Mouse (Mus musculus) bone marrow macrophage, adult 2 months (primary cell): Measurements from ENCODE around the gene Gemin4. TPM values are rescaled to one million over a fixed set of nuclear protein-coding genes. Genes with fewer than 3 reads are reported as not detected.

Source experiments
- H3K27ac ChIP-seq: 2 replicates; pipeline ENCODE4 v1.5.1; 2012; ENCODE audit warnings: low read depth, low read length; ENCODE audit not compliant: insufficient read depth
- H3K4me1 ChIP-seq: 2 replicates; pipeline ENCODE4 v1.6.1; 2012; ENCODE audit warnings: low read length; ENCODE audit not compliant: control insufficient read depth, insufficient read depth
- H3K4me3 ChIP-seq: 2 replicates; pipeline ENCODE4 v1.5.1; 2012; ENCODE audit warnings: mild to moderate bottlenecking, low read length, moderate library complexity; ENCODE audit not compliant: insufficient read depth
- CTCF ChIP-seq: IDR thresholded peaks from 2 replicates; pipeline ENCODE4 v1.5.1; 2012; ENCODE audit warnings: low read depth, mild to moderate bottlenecking, low read length, moderate library complexity
- POLR2A ChIP-seq: IDR thresholded peaks from 2 replicates; pipeline ENCODE4 v1.6.1; 2012; ENCODE audit warnings: mild to moderate bottlenecking, low read depth, low read length, borderline replicate concordance
- polyA plus RNA-seq: library from polyadenylated mRNA; stranded (reverse); fragments of >200 nt; gene quantifications from 2 replicates; pipeline ENCODE4 v1.2.4, GENCODE M21; 2012; ENCODE audit not compliant: missing spikeins, insufficient read depth, insufficient read length

Gene Gemin4
- 1.6 and 3.2 TPM in 2 replicates for polyA plus RNA-seq

DNA sequence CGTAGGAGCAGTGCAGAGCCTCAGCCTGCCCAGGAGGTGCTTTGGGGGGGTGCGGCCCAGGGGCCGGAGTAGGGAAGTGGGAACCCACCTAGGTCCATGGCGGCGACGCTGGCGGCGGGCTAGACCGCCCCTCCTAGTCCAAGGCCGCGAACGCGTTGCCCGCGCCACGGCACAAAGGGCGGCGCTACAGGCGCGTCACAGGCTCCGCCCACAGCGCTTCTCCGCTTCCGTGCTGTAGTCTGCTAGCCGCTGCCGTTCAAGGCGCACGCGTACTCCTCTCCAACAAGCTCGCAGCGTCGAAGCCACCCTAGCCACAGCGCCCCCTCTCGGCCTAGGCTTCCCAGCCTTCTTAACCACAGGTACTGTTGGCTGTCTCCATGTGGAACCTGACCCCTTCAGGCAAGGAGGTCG, at the start of gene Gemin4, which contains the start of gene Dbil5:
Gemin4 (minus strand) TSS at position 275 of the 411 bp plus-strand sequence.
Dbil5 (plus strand) TSS at position 219 of the 411 bp plus-strand sequence.
- H3K4me3 ChIP-seq: peak within 1 kb of the TSS; percentile 84
- 0 out of 2 replicates have a peak, but pooled peaks have one; percentile 69 for TF ChIP-seq POLR2A
- TF ChIP-seq CTCF: peak; percentile 74
- H3K27ac ChIP-seq: peak within 1 kb of the TSS; percentile 8; the same call in 1 of the 2 replicates
- H3K4me1 ChIP-seq: peaks cover 14% of the 10 kb centered on the region

DNA sequence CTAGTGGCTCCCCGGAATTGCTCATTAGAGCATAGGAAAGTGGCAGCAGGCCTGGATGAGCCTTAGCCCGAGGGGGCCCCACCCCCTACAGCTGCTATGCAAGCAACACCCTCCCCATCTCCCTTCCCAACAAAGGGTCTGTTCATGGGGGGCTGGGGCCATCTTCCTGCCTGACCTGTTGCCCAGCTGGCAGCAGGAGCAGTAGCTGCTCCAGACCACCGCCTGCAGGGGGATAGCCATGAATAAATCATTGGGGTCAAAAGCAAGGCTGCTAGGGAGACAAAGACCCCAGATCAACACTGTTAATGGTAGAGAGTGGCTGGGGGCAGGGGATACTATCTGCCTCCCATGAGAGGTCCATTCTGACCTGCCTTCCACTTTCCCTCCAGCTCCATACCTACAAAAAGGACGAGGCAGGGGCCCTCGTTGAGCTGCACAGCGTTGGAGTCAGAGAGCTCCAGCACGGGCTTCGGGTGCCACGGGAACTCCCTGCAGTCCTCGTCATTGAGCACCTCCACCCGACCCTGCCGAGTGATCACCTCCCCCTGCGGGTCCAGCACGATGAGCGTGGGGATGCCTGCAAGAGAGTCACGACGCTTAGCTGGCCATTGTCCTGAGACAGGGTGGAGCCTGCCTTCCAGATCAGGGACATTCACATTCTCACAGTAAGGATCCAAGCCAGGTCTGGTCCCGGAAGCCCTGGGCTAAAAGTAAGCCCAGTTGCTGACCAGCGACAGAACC, 45.3 kb upstream of the Gemin4 start:
- H3K27ac ChIP-seq: no peak overlapping the region
- no peak overlapping the region for H3K4me3 ChIP-seq
- TF ChIP-seq CTCF (no peak), POLR2A (no peak)
- H3K4me1 ChIP-seq: no peaks in the 10 kb centered on the region; the same call in 1 of the 2 replicates

DNA sequence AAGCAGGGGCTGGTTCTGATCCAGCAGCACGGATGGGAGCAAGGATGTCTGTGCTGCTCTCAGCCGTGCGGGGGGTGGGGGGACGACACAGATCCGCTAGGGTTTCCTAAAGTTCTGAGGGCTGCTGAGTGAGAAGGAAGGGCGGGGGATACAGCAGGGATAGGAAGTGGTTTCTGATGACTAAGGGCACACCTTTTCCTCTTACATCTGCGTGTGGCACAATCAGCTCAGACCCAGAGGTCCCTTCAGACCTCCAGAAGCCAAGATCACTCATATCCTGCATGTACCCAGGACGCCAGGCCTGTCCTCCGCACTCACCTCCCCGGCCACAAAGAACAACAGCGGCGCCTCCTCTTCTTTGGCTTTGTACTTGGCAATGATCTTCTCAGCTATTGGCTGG, 43.8 kb upstream of the Gemin4 start:
- Histone ChIP-seq H3K27ac (no peak overlapping the region), H3K4me3 (no peak overlapping the region), H3K4me1 (no peaks in the 10 kb centered on the region; the same call in 1 of the 2 replicates)
- TF ChIP-seq CTCF (no peak), POLR2A (no peak)

DNA sequence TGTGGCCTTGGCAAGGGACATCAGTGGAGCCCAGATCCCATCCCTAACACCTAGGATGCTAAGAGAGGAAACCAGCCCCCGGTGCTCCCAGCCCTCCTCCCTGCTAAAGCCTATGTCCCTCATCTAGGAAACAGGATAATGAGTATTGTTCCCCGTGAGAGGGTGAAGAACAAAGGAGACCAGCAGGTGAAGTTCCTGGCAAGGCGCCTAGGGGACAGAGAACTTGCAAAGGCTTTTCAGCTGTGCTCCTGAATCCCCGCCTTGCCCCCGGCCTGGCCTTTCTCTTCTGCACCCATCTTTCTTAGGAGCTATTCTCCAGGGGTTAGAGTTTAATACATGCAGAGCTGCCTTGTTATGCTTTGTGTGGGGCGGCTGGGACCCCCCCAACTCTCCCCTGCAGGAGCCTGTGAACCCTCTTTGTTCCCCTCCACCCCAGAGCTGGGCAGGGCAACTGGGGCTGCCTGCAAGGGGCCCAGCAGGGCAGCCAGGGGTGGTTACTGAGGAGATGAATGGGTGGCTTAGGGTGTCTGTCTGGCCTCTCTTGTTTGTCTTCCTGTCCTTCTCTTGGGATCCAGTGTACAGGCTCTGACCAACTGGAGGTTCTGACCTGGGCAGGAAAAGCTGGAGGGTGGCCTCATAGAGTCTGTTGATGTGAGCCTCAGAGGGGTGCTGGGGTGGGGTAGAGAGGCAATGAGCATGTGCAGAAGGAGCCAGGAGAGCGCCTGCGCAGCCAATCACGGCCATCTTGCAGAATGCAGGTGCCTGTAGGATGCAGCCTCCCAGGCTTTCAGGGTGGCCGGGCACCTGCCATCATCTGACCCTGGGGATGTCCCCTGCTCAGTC, 43.0 kb upstream of the Gemin4 start:
- H3K27ac ChIP-seq: no peak overlapping the region
- H3K4me1 ChIP-seq: no peaks in the 10 kb centered on the region; the same call in 1 of the 2 replicates
- TF ChIP-seq CTCF: no peak
- TF ChIP-seq POLR2A: no peak
- no peak overlapping the region for H3K4me3 ChIP-seq

DNA sequence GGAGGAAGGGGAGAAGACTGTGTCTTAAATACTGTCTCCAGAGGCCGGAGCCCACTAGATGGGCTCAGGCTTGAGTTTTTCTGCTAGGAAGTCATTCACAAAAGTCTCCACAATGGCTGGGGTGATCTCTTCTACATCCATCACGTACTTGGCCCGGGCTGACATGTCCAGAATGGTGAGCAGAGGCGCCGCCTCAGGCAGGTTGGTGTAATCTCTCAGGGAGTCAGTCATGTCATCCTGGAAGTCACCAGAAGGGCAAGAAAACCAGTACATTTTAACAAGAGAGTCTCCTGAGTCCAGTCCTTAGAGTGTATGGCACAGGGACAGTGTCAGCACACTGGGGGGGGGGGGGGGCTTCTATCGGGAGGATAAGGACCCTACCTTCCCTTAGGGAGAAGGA, 41.0 kb upstream of the Gemin4 start:
- TF ChIP-seq POLR2A: no peak
- TF ChIP-seq CTCF: no peak
- H3K4me1 ChIP-seq: no peaks in the 10 kb centered on the region; the same call in 1 of the 2 replicates
- no peak overlapping the region for H3K27ac ChIP-seq
- no peak overlapping the region for H3K4me3 ChIP-seq

DNA sequence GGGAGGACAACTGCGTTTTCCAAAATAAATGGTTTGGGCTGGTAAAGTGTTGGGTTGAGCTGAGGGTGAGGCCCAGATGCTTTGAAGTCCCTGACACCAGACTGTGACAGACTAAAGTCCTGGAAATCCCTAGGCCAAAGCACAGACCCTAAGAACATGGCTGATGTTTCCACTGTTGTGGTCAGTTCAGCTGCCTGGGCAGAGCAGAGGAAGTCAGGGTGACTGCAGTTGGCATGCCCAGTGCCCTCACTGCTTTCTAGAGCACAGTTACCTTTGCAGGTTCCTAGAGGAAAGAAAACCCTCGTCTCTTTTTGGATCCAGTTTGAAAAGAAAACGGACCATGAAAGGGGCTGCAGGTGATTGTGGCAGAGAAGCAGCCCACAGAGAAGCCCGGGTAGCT, 39.9 kb upstream of the Gemin4 start:
- no peak overlapping the region for H3K27ac ChIP-seq
- H3K4me1 ChIP-seq: no peaks in the 10 kb centered on the region; the same call in 1 of the 2 replicates
- no peak for TF ChIP-seq CTCF

DNA sequence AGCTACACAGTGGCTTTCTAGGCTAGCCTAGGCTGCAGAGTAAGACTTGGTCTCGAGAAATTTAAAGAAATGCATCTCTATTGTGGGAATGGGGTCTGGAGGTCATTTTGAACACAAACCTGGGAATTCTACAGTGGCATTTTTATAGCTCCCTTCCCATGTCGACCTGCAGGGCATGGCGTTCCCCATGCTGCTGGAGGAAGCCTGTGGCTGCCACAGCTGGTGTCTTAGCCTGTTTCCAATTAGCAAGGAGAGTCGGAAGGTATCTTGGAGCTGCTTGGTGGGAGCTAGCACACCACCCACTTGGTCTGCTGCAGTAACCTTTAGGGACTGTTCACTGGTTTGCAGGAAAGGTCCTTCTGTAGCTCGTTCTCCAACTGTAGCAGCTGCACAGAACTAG, 38.7 kb upstream of the Gemin4 start:
- TF ChIP-seq POLR2A (no peak), CTCF (no peak)
- H3K27ac ChIP-seq: no peak overlapping the region
- H3K4me1 ChIP-seq: no peaks in the 10 kb centered on the region
- H3K4me3 ChIP-seq: no peak overlapping the region

More for the DNA sequence above, 39.9 kb upstream of the Gemin4 start:
- no peak overlapping the region for H3K4me3 ChIP-seq

DNA sequence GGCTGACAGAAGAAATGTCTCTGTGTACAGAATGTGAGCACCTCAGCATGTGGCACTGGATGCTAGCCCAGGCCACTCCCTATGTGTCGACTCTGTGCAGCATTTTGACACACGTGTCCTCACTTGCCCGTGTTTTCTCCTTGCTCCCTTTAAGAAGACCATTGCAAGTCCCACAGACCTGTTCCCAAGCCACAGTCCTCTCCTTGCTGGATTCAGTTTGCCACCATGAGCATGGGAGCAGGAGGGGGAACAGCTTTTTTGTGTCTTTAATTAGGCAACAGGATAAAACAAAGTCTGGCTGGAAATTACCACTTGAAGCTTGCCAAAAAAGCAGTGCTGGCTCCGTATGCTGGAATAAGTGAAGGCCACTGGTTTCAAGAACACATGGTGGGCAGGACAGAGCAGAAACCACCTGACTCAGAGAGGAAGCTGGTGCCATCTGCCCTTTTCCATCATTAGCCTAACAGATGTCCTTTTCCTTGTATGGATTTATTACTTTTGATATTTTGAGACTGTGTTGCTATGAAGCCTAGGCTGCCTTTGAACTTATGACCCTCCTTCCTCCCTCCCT, 38.1 kb upstream of the Gemin4 start:
- H3K4me3 ChIP-seq: no peak overlapping the region
- TF ChIP-seq POLR2A (no peak), CTCF (no peak)
- no peaks in the 10 kb centered on the region for H3K4me1 ChIP-seq
- no peak overlapping the region for H3K27ac ChIP-seq

DNA sequence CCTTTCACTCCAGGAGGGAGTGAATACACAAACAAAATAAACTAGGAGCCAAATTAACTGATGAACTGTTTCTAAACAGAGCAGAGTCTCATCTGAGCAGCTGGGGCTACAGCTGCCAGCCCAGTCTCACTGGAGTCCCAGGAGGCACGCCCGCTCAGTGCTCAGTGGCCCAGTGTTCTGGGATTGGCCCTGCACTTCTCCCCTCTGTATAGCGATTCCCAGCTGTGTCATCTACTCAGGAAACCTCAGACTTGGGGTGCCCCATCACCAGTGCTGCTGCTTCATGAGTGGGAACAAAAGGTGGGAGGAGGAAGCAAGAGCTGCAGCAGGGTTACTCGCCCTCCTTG, 36.4 kb upstream of the Gemin4 start:
- H3K27ac ChIP-seq: no peak overlapping the region
- no peaks in the 10 kb centered on the region for H3K4me1 ChIP-seq
- TF ChIP-seq POLR2A: no peak
- no peak for TF ChIP-seq CTCF
- H3K4me3 ChIP-seq: no peak overlapping the region
